Mouse (Mus musculus): ENCODE measurements around the gene Enah.

The Enah gene

DNA sequence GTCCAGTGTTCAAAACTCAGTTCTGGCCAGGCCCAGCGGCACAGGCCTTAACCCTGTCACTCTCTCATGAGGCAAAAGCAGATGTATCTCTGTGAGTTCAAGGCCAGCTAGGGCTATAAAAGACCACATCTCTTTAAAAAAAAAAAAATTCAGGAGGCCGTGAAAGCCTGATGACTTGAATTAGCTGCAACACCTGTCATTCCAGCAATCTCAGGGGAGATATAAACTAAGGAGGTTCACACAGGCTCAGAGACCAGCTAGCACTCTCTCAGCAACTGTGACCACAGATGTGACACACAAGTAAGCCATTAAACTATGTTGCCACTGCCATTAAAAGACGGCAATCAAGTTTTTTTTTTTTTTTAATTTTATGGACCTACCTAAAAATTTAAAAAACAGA is 56.0 kb downstream of the Enah start:
- no peak for DNase-seq (ENCODE audit: low read depth, low spot score)

DNA sequence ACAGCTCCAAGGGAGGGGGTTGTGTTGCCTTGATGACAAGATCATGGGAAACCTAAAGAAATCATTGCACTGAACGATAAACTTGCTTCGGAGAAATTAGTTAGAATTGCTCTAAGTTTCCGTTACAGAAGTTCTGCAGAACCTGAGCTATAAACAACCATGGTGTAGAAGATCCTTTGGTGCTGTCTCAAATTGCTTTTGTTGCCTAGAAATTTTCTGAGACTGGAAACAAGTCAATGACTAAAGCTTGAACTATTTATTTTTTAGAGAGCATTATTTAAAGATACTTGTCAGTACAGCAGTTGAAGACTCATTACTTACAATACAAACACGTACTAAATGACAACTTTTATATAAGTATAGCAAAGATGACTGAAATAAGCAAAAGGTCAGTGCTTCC is 56.4 kb downstream of the Enah start:
- DNase-seq (ENCODE audit: low read depth, low spot score), result no peak

DNA sequence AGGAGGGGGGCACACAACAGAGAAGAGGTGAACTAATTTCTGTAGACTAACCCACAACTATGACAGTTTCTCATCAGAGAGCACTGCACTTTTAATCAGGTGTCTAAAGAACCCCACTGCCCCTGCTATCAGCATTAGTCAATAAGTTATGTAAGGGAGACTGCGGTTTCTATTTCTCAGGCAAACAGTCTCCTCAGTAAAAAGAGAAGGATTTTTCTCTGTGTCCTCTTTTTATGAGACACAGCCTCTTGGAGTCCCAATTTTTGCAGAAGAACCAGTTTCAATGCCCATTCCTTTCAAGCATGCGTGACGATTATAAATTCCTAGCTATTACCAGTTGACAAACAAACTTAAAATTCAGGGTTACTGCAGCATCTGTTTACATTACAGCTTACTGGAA is 59.4 kb downstream of the Enah start:
- DNase-seq (ENCODE audit: low read depth, low spot score), result no peak

DNA sequence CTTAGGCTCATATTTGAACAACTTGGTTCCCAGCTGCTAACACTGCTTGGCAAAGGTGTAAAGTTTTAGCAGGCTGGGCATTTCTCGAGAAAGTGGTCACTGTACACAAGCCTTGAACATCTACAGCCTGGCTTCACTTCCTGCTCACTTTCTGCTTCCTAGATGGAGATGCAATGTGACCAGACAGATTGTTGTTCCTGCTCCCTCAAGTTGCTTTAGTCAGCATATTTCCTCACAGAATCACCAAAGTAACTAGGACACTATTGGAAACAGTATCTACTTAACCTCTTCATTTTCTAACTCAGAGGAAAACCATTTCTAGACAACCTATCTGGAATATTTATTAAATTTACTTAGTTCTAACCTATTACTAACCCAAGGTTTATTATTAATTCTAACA is 61.4 kb downstream of the Enah start:
- no peak for DNase-seq (ENCODE audit: low read depth, low spot score)

DNA sequence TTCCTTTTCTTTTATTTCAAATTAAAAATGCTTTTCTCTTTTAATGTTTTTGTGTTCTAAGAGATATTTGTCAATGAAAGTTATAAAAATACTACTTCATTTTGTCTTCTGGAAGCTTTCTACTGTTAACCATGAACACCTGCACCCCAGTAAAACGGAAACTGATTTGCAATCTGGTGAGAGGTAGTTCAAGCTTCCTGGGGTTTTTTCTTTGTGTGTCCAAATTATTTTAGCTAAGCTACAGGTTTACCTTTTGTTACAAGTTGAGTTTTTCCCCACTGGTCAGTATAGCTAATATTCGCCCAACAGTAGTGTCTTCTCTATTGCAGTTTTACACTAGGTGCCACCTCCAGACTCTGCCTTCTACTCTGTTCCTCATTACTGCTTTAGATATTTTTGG is 62.1 kb downstream of the Enah start:
- DNase-seq (ENCODE audit: low read depth, low spot score), result no peak

DNA sequence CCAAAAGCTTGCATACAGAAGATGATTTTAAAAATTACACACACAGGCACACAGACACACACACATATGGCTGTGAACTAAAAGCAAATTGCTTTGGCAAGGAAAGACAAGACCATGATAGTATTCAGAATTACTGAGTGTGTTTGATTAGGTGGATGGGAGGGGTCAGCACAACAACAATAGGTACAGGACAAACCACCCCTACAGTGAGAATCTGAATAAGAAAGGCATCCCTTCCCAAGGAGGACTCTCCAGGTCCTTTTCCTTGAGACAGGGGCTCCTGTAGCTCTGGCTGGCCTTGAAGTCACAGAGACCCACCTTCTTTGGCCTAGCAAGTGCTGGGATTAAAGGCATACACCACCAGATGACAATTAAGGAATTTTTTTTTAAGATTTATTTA is 66.2 kb downstream of the Enah start:
- no peak for DNase-seq (ENCODE audit: low read depth, low spot score)

DNA sequence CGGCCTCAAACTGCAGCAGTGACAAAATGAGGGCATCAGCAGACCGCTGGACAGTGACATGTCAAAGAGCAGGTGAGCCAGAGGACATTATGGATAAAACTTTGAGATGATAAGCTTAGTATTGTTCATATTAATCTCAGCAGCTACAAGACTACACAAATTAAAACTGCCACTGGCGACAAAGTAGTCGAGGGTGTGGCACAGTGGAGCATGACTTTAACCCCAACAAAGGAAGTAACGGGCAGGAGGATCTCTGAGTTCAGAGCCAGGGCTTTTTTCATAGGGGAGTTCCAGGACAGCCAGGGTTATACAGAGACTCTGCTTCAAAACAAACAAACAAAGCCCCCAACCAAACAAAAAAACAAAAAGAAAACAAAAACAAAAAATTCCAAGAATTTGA is 68.5 kb downstream of the Enah start:
- DNase-seq (ENCODE audit: low read depth, low spot score), result no peak

DNA sequence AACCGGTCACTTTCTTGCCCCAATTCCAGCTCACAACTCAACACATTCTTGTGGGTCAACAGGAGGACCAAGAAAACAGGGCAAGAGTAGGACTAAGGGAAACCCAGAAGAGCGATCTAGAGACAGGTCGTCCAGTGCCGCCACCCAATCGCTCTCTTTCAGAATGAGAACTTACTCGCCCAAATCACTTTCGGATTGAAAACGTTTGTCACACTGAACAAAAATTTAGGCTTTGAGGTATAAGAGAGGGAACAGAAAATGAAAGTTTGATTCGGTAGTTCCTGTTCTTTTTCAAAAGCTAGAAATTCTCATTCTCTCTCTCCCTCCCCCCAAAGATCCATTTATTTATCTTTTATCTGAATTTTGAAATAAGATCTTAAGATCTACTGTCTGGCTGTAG is 69.1 kb downstream of the Enah start:
- peak; percentile 5 for DNase-seq (ENCODE audit: low read depth, low spot score)

DNA sequence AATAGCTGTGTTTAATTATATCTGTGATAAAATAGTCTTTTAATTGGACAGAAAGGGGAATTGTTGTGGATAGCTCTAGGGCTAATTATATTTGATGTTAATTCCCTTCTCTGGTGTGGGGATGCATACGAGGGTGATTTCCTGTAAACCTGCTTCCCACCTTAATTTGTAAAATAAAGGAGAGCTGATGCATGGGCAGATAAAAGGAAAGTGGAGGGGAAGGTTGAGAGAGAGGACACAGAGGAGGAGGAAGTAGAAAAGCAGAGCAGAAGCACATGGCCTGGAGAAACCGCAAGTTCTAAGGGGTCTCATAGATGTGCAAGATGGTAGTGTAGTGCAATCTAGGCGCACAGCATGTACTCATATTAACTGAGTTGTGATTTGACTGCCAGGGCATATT is 71.6 kb downstream of the Enah start:
- no peak for DNase-seq (ENCODE audit: low read depth, low spot score)

DNA sequence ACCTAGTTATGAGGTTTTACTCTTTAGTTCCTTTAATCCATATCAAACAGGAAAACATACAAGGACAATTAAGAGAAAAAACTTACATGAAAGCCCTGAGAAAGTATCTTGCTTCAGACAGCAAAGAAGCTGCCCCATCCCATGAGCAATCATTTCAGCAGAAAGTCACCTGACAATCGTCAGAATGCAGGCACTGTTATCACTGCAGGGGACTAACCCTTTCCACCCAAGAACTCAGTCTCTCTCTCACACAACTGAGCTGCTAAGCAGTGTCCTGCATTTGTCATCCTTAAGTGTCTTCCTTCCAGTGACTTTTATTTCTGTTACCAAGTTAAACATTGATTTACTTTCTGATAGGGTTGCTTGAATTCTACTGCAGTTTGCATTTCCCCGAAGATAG is 82.7 kb downstream of the Enah start:
- DNase-seq (ENCODE audit: low read depth, low spot score), result no peak

DNA sequence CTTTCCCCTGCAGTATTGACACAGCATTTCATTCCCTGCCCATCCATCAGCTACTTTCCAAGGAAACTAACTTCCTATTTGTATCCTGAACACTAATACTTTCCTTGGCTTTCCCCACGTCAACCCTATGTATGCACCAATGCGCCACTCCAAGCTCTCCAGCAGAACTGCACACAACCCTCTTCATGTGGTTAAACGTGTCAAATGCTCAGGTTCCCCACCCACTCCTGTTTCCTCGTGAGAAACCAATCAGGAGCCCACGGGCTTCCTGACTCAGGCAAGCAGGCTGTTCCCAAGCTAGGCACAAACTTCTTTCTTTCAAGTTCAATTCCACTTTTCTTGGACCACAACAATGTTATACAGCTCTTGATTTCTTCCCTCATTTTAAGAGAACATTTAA is 91.4 kb downstream of the Enah start:
- peak; percentile 21 for DNase-seq (ENCODE audit: low read depth, low spot score)

DNA sequence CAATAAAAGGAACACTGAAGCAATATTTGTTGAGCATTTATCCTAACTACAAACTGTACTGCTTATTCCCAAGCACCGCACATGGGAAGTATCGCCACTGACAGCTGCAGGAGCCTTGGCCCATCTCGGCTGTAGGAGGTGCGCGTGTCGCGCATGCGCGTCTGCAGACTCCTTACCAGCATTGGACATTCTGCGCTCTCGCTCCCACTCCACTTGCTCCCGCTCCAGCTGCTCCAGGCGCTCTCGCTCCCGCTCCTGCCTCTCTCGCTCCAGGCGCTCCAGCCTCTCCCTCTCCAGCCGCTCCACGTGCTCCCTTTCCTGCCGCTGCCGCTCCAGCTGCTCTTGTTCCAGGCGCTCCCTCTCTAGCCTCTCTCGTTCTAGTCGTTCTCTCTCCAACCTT is 96.4 kb downstream of the Enah start:
- no peak for DNase-seq (ENCODE audit: low read depth, low spot score)

DNA sequence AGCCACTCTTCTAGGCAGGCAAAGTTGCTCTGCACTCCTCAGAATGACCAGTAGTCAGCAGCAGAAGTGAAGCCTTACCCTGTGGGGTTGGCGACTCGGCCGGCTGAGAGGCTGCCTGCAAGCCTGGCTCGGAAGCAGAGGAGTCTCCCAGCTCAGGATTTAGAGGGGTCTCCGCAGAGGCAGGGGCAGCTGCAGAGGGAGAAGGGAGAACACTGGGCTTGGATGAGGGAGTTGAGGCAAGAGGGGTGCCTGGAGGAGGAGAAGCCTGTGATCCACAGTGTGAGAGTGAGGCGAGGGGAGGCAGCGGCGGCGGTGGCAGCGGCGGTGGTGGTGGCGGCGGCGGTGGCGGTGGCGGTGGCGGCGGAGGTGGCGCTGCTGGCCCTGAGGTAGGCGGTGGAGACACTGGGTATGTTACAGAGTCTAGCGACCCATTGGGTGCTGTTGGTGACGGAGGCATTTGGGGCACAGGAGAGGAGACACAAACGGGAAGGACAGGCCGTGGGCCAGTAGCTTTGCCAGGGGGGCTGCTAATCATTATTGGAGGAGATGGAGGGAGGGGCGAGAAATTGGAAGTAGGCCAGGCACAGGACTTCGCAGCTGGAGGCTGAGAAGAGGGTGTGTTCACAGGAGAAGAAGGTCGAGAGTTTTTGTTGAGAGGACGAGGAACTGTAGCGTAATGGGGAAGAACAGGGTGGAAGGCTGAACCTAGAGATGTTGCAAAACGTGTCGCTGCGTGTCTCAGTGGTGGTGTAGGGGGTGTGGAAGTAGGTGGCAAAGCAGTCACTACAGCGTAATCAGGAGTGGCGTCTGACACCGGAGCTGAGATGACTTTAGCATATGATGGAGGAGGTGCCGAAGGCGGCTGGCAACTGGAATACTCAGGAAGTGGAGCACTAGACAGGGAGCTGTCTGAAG is 98.0 kb downstream of the Enah start:
- peak; percentile 7 for DNase-seq (ENCODE audit: low read depth, low spot score)

DNA sequence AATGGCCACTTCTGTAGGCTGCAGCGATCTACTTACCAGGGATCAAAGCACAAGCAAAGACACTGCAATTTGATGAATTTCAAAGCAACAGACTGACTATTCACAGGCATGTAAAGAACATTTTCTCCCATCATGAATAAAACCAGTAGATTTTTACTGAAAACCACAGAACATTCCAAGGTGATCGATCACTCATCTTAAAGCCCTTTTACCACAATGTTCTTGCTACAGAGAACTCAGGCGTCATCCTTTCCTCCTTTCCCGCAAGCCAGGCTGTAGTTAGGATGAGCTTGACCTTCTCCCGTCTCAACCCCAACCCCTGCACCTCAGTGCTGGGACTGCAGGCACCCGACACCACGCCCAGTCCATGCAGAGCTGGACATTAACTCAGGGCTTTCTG is 107.9 kb downstream of the Enah start:
- no peak for DNase-seq (ENCODE audit: low read depth, low spot score)

DNA sequence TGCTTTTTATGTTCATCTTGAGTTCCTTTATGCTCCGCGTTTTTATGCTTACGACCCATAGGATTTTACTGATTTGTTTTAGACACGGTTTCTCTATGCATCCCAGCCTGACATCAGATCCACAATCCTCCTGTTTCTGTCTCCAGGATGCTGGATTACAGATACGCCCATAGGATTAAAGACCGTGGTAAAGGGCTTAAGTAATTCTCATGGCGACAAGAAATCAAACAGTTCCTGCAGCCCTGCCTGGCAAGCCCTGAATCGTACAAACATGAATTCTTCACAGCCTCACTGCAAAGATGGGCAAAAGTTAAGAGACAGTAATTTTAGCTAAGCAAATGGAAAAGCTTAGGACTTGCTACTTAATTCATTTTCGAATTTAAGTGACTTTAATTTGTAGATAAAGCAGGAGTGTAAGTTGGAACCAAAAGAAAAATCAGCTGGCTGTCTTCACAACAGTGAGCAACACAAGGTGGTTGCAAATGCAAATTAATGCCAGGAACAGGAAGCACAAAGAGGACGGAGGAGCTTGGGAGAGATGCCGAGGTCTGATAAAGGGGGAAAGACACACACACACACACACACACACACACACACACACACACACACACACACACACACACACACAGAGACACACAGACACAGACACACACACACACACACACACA is 118.0 kb downstream of the Enah start:
- DNase-seq (ENCODE audit: low read depth, low spot score), result no peak

DNA sequence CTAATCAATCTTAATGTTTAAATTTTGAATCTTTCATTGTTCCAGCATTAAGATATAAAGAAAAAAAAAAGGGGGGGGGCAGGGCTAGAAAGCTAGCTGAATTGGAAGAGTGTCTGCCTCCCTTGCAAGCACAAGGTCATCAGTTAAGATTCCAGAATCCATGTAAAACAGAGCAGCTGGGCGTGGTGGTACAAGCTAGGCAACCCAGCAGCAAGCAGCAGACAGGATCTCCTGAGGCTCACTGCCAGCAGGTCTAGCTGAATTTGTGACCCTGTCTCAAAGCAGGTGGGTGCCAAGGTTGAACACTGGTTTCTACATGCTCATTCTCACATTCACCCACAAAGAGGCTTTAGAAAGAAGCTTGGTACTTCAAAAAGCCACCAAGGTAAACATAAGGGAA is 118.9 kb downstream of the Enah start:
- no peak for DNase-seq (ENCODE audit: low read depth, low spot score)

DNA sequence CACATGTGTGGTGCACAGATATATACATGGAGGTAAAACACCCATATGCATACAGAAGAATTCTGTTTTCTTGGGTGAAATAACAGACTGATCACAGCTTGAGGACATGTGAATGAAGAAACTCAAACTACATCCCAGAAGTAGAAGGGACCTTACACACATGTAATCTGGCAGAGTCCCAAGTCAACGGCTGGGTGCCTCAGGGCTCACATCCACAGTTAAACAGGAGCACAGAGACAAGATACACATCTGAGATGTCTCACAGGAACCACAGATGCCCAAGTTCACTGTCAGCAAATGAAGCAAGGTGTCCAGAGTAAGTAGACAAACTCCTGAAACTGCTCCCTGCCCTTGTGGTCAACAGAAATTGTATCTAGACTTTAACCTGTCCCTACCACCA is 120.8 kb downstream of the Enah start:
- no peak for DNase-seq (ENCODE audit: low read depth, low spot score)

DNA sequence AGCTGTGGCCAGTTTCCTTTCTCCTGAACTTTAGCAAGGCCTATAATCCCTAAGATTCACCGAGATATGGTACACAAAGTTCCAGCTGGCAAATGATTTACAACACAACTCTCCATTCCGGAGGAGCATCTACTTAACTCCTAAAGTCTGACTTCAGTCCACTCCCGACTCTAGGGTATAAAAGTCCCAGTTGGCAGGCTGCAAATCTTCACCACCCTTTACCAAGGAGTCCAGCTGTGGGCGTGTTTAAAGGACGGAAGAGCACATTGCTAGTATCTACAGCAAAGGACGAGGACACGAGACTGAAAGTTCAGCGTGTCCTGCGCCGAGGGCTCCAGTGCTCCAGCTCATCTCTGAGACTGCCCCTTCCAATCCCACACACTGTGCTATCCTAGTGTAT is 122.8 kb downstream of the Enah start:
- no peak for DNase-seq (ENCODE audit: low read depth, low spot score)

DNA sequence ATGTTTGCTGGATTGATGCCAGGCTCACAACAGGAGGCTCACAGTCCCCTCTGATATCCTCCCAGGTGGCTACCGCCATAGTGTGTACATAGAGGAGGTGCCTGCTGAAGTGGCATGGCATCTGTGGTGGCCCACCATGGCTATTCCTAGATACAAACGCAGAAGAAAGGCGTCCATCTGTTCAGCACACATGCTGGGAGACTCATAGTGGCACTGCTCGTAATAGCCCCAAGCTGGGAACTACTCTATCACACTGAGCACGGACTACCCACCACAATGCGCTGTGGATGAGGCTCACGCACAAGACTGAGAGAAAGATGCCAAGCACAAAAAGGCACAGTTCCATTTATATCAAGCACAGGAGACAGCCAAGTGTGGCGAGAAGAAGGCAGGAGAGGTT is 126.1 kb downstream of the Enah start:
- no peak for DNase-seq (ENCODE audit: low read depth, low spot score)

DNA sequence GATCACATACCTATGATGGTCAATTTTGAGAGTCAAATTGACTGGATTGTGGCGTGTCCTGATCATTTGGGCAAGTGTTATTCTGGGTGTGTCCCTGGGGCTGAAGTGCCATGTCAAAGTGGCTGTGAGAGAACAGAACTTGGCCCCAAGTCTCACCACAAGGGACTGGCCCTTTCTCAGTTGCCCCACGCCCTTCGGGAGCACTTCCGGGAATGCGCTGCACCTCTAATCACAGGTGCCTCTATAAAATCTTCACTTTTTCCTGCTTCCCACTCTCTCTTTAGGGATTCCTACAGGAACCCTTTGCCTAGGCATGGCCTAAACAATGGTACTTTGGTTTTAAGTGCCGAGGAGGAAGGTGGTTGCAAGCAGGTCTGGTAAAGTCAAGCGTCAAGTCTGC is 130.1 kb downstream of the Enah start:
- DNase-seq (ENCODE audit: low read depth, low spot score), result no peak

DNA sequence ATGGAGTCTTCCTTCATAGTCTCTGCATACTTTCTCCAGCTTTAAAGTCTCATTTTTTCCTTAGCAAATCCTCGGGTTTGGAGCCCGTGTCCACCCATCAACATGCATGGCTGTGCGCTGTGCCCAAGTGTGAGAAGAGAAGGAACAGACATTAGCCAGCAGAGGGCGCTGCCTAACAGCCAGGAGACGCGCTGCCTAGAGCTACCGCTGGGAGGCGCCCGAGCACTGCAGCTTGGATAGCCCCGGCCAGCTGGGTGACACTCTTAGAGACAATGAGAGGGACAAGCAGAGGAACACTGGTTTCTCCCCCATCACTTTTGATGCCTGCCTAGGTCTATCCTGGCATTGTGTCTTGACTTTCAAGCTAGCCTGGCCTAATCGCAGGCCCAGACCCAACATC is 131.0 kb downstream of the Enah start:
- DNase-seq (ENCODE audit: low read depth, low spot score), result peak; percentile 83

DNA sequence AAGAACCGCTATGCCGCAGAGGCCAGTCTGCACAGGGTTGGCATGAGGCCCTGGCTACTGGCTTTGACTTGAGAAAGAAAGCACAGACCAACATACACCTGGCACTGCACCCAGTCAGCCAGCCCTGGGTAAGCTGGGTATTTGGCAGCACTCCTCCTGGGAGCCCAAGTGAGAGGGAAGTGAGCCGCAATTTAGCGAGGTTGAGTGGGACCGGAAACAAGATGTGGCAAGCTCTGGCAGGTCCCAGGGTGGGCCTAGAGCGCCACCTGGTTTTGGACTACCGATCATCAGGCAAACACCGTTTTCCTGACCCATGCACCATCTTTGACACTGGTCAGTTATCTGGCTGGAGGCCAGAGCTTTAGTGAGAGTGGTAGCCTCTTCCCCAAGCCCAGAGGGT is 138.3 kb downstream of the Enah start:
- peak; percentile 78 for DNase-seq (ENCODE audit: low read depth, low spot score)

DNA sequence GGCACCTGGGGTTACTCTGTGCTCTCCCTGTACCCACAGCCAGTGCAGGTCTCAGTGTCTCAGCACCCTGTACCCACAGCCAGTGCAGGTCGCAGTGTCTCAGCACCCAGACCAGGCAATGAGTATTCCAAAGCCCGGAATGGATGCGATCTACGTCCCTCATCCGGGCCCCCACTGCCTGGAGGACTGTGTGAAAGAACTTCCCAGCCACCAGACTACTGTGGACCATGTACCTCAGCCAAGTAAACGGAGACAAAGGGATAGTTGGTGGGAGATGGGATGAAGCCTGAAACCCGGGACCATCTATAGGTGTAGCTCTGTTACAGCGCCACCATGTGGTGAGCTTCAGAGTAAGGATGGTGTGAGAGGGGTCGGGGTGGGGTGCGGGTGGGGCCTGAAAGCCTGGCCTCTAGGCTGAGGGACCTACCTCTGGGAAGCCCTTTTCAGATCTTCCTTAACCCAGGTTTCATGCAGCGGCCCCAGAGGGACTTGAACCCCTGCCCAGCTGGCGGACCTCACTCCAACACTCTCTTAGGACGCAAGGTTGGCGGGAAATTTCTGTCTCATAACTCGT is 139.0 kb downstream of the Enah start:
- no peak for DNase-seq (ENCODE audit: low read depth, low spot score)
